Mouse (Mus musculus): Measurements from ENCODE around the gene Macf1.

DNA sequence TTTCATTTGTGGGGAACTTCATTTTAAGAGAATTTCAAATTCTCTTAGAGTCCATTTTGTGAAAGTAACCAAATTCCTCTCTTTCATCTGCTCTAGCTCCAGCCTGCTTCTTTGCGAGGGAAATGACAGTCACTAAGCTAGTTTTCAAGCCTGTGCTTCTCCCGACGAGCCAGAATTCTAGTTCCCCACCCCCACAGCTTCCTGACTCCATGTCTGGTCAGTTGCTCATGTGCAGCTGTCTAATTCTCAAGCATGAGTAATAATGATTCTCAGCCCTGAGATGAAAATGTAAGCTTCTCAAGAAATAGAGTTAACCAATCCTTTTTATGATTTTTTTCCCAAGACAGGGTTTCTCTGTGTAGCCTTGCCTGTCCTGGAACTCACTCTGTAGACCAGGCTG, 236.9 kb downstream of the Macf1 start:
- no peak for TF ChIP-seq CTCF (conservative IDR thresholded peaks at IDR 0.05; ENCODE audit: low read length)
- no peak for TF ChIP-seq POU5F1 (IDR thresholded peaks at IDR 0.05; ENCODE audit: borderline replicate concordance, low read length)
- TF ChIP-seq NANOG (IDR thresholded peaks at IDR 0.05; ENCODE audit: borderline replicate concordance, low read length) = no peak

All from E14TG2a.4 (cell line).